Mouse (Mus musculus) colon, adult 2 months (tissue): Measurements from ENCODE around the gene Vmn1r10. TPM values are rescaled to one million over a fixed set of nuclear protein-coding genes. Genes with fewer than 3 reads are reported as not detected.

Source experiments
- polyA plus RNA-seq: library from polyadenylated mRNA; depleted of rRNA; stranded (reverse); fragments of >200 nt; gene quantifications from 2 replicates; pipeline ENCODE4 v1.2.3, GENCODE M21; 2012; rRNA removed

Vmn1r10 gene
- not detected in 2 replicates for polyA plus RNA-seq

GRCm38 (mm10) chr6:57109154-57109553 is at the start of gene Vmn1r10:
TSS of gene Vmn1r10 (plus strand) at chr6:57109454.

DNA sequence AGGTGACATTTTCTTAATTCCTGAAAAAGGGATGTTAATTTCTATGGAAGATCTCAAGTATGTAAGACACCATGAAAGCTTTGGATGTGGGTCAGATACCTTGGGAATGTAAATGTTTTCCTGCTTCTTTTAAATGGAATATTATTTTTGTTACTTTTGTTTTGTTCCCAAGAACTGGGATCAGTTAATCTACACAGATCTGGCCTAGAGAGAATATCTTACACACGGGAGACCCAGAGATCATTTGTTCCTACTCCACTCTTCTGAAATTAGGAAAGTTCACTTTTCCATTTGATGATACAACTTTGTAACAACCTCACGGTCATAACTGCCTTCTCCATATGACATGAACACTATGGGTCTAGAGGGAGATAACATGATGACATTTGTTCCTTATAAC is 42.8 kb upstream of the Vmn1r10 start, which contains the start of gene Vmn1r9:
Gene Vmn1r9, plus strand, starts transcription at position 301 of the 400 bp plus-strand sequence.

DNA sequence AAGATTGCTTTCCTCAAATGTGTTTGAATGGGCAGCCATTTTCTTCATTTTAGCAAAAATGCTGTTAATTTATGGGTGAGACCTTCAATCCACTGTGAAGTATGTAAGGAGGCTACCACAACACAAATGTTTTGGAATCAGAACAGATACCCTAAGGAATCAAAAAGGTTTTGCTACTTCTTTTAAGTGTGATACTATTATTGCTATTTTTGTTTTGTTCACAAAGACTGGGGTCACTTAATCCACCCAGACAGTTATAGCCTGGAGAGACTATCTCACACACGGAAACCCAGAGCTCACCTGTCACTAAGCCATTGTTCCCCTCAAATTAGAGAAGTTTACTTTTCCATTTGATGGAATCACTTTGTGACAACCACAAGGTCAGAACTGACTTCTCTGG is 23.9 kb downstream of the Vmn1r10 start, which contains the start of gene Vmn1r11:
Gene Vmn1r11, plus strand, starts transcription at position 301 of the 400 bp plus-strand sequence.

DNA sequence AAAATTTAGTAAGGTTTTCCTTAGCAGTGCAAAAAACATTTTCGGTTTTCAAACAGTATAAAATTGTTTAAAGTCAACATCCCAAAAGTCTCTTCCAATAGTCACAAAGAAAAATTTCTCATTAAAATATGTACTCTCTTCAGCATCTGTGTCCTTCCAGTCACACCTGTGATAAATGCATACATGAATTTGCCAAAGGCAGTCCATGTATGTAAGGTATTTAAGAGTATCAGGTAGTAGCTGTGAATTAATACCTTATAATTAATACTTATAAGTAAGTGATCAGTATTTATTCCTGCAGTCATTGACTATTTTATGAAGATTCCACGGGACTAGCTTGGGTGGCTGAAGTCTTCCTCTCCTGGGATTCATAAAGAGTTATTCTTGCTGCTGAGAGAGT is 47.4 kb downstream of the Vmn1r10 start, which contains the start of gene Vmn1r12:
Gene Vmn1r12, plus strand, starts transcription at position 301 of the 400 bp plus-strand sequence.

Other genes starting within 250 kb of the Vmn1r10 start
- gene Nt5c3, start 185.5 kb upstream of the Vmn1r10 start, polyA plus RNA-seq: 8.4 and 8.7 TPM in 2 replicates
- not detected in 2 replicates for gene Vmn1r4, start 185.4 kb upstream of the Vmn1r10 start, polyA plus RNA-seq
- not detected in 2 replicates for gene Vmn1r5, start 139.2 kb upstream of the Vmn1r10 start, polyA plus RNA-seq
- not detected in 2 replicates for gene Vmn1r6, start 112.2 kb upstream of the Vmn1r10 start, polyA plus RNA-seq
- gene Vmn1r7, start 84.1 kb upstream of the Vmn1r10 start, polyA plus RNA-seq: not detected in 2 replicates
- gene Vmn1r8, start 77.2 kb upstream of the Vmn1r10 start, polyA plus RNA-seq: not detected in 2 replicates
- not detected in 2 replicates for gene Vmn1r9, start 42.7 kb upstream of the Vmn1r10 start, polyA plus RNA-seq
- gene Vmn1r11, start 24.0 kb downstream of the Vmn1r10 start, polyA plus RNA-seq: not detected in 2 replicates
- not detected in 2 replicates for gene Vmn1r12, start 47.5 kb downstream of the Vmn1r10 start, polyA plus RNA-seq
- not detected in 2 replicates for gene Vmn1r13, start 93.8 kb downstream of the Vmn1r10 start, polyA plus RNA-seq
- not detected in 2 replicates for gene Vmn1r14, start 122.2 kb downstream of the Vmn1r10 start, polyA plus RNA-seq
- not detected in 2 replicates for gene Vmn1r15, start 148.5 kb downstream of the Vmn1r10 start, polyA plus RNA-seq
- gene Vmn1r16, start 220.0 kb downstream of the Vmn1r10 start, polyA plus RNA-seq: not detected in 2 replicates